Mouse (Mus musculus) myocyte (in vitro differentiated cells): ENCODE measurements at regions not wholly inside any gene's neighbourhood (a gene's known extent, or its start where the extent isn't known, plus 50 kb on each side); places are given as distances from the start of the nearest gene placed in this dataset.

Experiments
- H3K27me3 ChIP-seq: one replicate; pipeline ENCODE4 v1.6.1; 2011; ENCODE audit not compliant: control insufficient read depth, insufficient read depth, insufficient read length
- H3K36me3 ChIP-seq: one replicate; pipeline ENCODE4 v1.6.1; 2011; ENCODE audit not compliant: control insufficient read depth, insufficient read depth
- H3K4me2 ChIP-seq: one replicate; pipeline ENCODE4 v1.6.1; 2011; ENCODE audit warnings: low read depth, control low read depth
- H3K4me3 ChIP-seq: one replicate; pipeline ENCODE4 v1.5.1; 2011; ENCODE audit warnings: mild to moderate bottlenecking, control low read depth, moderate library complexity
- H3K79me2 ChIP-seq: one replicate; pipeline ENCODE4 v1.6.1; 2011; ENCODE audit not compliant: control insufficient read depth, insufficient read depth
- H3ac ChIP-seq: one replicate; pipeline ENCODE4 v1.6.1; 2011; ENCODE audit not compliant: control insufficient read depth, insufficient read length
- CEBPB ChIP-seq: IDR thresholded peaks from 2 replicates; pipeline ENCODE4 v1.6.1; 2011; ENCODE audit warnings: mild to moderate bottlenecking, moderate library complexity; ENCODE audit not compliant: poor library complexity, insufficient read depth, severe bottlenecking
- E2F4 ChIP-seq: IDR thresholded peaks from one replicate; pipeline ENCODE4 v1.6.1; 2011; ENCODE audit warnings: mild to moderate bottlenecking, control low read depth, moderate library complexity; ENCODE audit not compliant: insufficient read depth
- MAX ChIP-seq: IDR thresholded peaks from one replicate; pipeline ENCODE4 v1.6.1; 2011; ENCODE audit warnings: low read depth, mild to moderate bottlenecking, control low read depth
- MYOD1 ChIP-seq, 3 experiments: IDR thresholded peaks; one replicate each; pipeline ENCODE4 v1.6.1; 2011; ENCODE audit warnings: control low read depth in 2 of 3, low read depth in 2 of 3, mild to moderate bottlenecking in 2 of 3, moderate library complexity in 1 of 3; ENCODE audit not compliant: insufficient read length in 2 of 3, control insufficient read depth in 1 of 3
- MYOG ChIP-seq, 3 experiments: IDR thresholded peaks; one replicate each; pipeline ENCODE4 v1.6.1; 2011; ENCODE audit warnings: control low read depth in 2 of 3, low read depth in 2 of 3, mild to moderate bottlenecking in 2 of 3; ENCODE audit not compliant: insufficient read length in 2 of 3, control insufficient read depth in 1 of 3, insufficient read depth in 1 of 3
- POLR2A ChIP-seq: IDR thresholded peaks from one replicate; pipeline ENCODE4 v1.6.1; 2011; ENCODE audit warnings: low read depth, mild to moderate bottlenecking, control low read depth, moderate library complexity; ENCODE audit not compliant: insufficient read length
- POLR2AphosphoS2 ChIP-seq: IDR thresholded peaks from one replicate; pipeline ENCODE4 v1.6.1; 2011; ENCODE audit warnings: low read depth, control low read depth; ENCODE audit not compliant: insufficient read length
- REST ChIP-seq: IDR thresholded peaks from one replicate; pipeline ENCODE4 v1.6.1; 2011; ENCODE audit warnings: mild to moderate bottlenecking, control low read depth, moderate library complexity; ENCODE audit not compliant: insufficient read depth, insufficient read length
- SRF ChIP-seq: IDR thresholded peaks from one replicate; pipeline ENCODE4 v1.6.1; 2011; ENCODE audit warnings: low read depth; ENCODE audit not compliant: control insufficient read depth, insufficient read length
- TCF12 ChIP-seq: IDR thresholded peaks from one replicate; pipeline ENCODE4 v1.6.1; 2011; ENCODE audit warnings: mild to moderate bottlenecking, control low read depth; ENCODE audit not compliant: poor library complexity, insufficient read depth, severe bottlenecking
- TCF3 ChIP-seq: IDR thresholded peaks from one replicate; pipeline ENCODE4 v1.6.1; 2011; ENCODE audit warnings: low read depth, control low read depth; ENCODE audit not compliant: insufficient read length
- USF1 ChIP-seq: IDR thresholded peaks from one replicate; pipeline ENCODE4 v1.6.1; 2011; ENCODE audit warnings: low read depth, mild to moderate bottlenecking, control low read depth, moderate library complexity

GRCm38 (mm10) chr6:100923070-100923469 lies 89.6 kb downstream of the Ppp4r2 start:
- Histone ChIP-seq H3K4me2 (no peak overlapping the region), H3K36me3 (no peaks in the 10 kb centered on the region), H3K79me2 (no peaks in the 10 kb centered on the region), H3ac (no peak overlapping the region), H3K27me3 (peaks cover 39% of the 10 kb centered on the region), H3K4me3 (no peak overlapping the region)
- TF ChIP-seq USF1 (no peak), MAX (no peak), TCF12 (no peak), E2F4 (no peak), MYOD1 (IDR thresholded peaks at IDR 0.05; ENCODE audit: control insufficient read depth in 1 of 3, insufficient read length in 2 of 3, low read depth in 2 of 3) (no peak), REST (no peak), POLR2A (no peak), MYOG (IDR thresholded peaks at IDR 0.05; ENCODE audit: control insufficient read depth in 1 of 3, insufficient read depth in 1 of 3, insufficient read length in 2 of 3, low read depth in 2 of 3) (no peak), CEBPB (no peak), TCF3 (no peak), SRF (no peak), POLR2AphosphoS2 (no peak)

GRCm38 (mm10) chr6:100923686-100924085 lies 90.3 kb downstream of the Ppp4r2 start:
- H3K36me3 ChIP-seq, result no peaks in the 10 kb centered on the region
- TF ChIP-seq POLR2AphosphoS2 (no peak), E2F4 (no peak), TCF3 (no peak)
- peaks cover 39% of the 10 kb centered on the region for H3K27me3 ChIP-seq
- no peak overlapping the region for H3K4me3 ChIP-seq
- H3ac ChIP-seq, result no peak overlapping the region
- no peak overlapping the region for H3K4me2 ChIP-seq
- no peaks in the 10 kb centered on the region for H3K79me2 ChIP-seq

- H3K79me2 ChIP-seq, result no peaks in the 10 kb centered on the region
- no peak overlapping the region for H3K4me3 ChIP-seq
- H3ac ChIP-seq, result no peak overlapping the region
- H3K27me3 ChIP-seq, result peaks cover 40% of the 10 kb centered on the region
- TF ChIP-seq MAX, result no peak
- H3K4me2 ChIP-seq, result no peak overlapping the region
- no peaks in the 10 kb centered on the region for H3K36me3 ChIP-seq
Measured at GRCm38 (mm10) chr6:100928791-100929758, 95.7 kb downstream of the Ppp4r2 start.

- Histone ChIP-seq H3K4me2 (no peak overlapping the region), H3K36me3 (no peaks in the 10 kb centered on the region), H3K4me3 (no peak overlapping the region), H3K27me3 (peaks cover 32% of the 10 kb centered on the region), H3ac (no peak overlapping the region), H3K79me2 (no peaks in the 10 kb centered on the region)
- TF ChIP-seq MYOG (IDR thresholded peaks at IDR 0.05; ENCODE audit: control insufficient read depth in 1 of 3, insufficient read depth in 1 of 3, insufficient read length in 2 of 3, low read depth in 2 of 3), result no peak
- no peak for TF ChIP-seq CEBPB
- TF ChIP-seq TCF12, result no peak
- no peak for TF ChIP-seq MYOD1 (IDR thresholded peaks at IDR 0.05; ENCODE audit: control insufficient read depth in 1 of 3, insufficient read length in 2 of 3, low read depth in 2 of 3)
- no peak for TF ChIP-seq REST
- no peak for TF ChIP-seq USF1
- TF ChIP-seq SRF, result no peak
Measured at GRCm38 (mm10) chr6:100929759-100930358, 96.4 kb downstream of the Ppp4r2 start.

- Histone ChIP-seq H3K27me3 (peaks cover 29% of the 10 kb centered on the region), H3ac (no peak overlapping the region), H3K36me3 (no peaks in the 10 kb centered on the region), H3K79me2 (no peaks in the 10 kb centered on the region), H3K4me3 (no peak overlapping the region), H3K4me2 (no peak overlapping the region)
- TF ChIP-seq POLR2AphosphoS2, result no peak
- TF ChIP-seq CEBPB, result no peak
- TF ChIP-seq MAX, result no peak
- TF ChIP-seq MYOG (IDR thresholded peaks at IDR 0.05; ENCODE audit: control insufficient read depth in 1 of 3, insufficient read depth in 1 of 3, insufficient read length in 2 of 3, low read depth in 2 of 3), result no peak
- TF ChIP-seq SRF, result no peak
- TF ChIP-seq TCF12, result no peak
- no peak for TF ChIP-seq REST
- TF ChIP-seq E2F4, result no peak
Measured at GRCm38 (mm10) chr6:100930706-100931105, 97.3 kb downstream of the Ppp4r2 start.
